Mouse (Mus musculus) small intestine, adult 2 months (tissue): Measurements from ENCODE around the gene Nfatc2. TPM values are rescaled to one million over a fixed set of nuclear protein-coding genes. Genes with fewer than 3 reads are reported as not detected.

Source experiments
- H3K27ac ChIP-seq: fragments of 200-500 bp; 2 replicates; pipeline ENCODE4 v1.5.1; 2012; ENCODE audit warnings: low read depth, low read length, control low read depth, inconsistent platforms; ENCODE audit not compliant: insufficient read depth
- H3K27me3 ChIP-seq: fragments of 200-500 bp; 2 replicates; pipeline ENCODE4 v1.6.1; 2012; ENCODE audit warnings: mild to moderate bottlenecking, moderate library complexity, low read length, inconsistent platforms; ENCODE audit not compliant: control insufficient read depth, insufficient read depth
- H3K36me3 ChIP-seq: fragments of 200-500 bp; 2 replicates; pipeline ENCODE4 v1.6.1; 2012; ENCODE audit warnings: mild to moderate bottlenecking, low read length, control low read depth, inconsistent platforms; ENCODE audit not compliant: control insufficient read depth, insufficient read depth
- H3K4me1 ChIP-seq: fragments of 200-500 bp; 2 replicates; pipeline ENCODE4 v1.6.1; 2012; ENCODE audit warnings: low read length, inconsistent platforms, mixed read lengths; ENCODE audit not compliant: control insufficient read depth, insufficient read depth, insufficient read length
- H3K4me3 ChIP-seq: fragments of 200-500 bp; 2 replicates; pipeline ENCODE4 v1.5.1; 2012; ENCODE audit warnings: low read depth, mild to moderate bottlenecking, control low read depth, inconsistent platforms, low read length, moderate library complexity
- CTCF ChIP-seq: fragments of 200-500 bp; IDR thresholded peaks from 2 replicates; pipeline ENCODE4 v1.5.1; 2012; ENCODE audit warnings: low read depth, mild to moderate bottlenecking, control low read depth, inconsistent platforms, low read length, moderate library complexity, mixed read lengths; ENCODE audit not compliant: insufficient replicate concordance, insufficient read length; ENCODE audit errors: extremely low read depth
- POLR2A ChIP-seq: fragments of 200-500 bp; IDR thresholded peaks from 2 replicates; pipeline ENCODE4 v1.6.1; 2012; ENCODE audit warnings: low read depth, mild to moderate bottlenecking, control low read depth, inconsistent platforms, low read length, moderate library complexity
- WGBS: fragments of 180-500 bp; shearing (Covaris S2); methylation state at CpG from one replicate; pipeline ENCODE4 v1.1.7; 2018; 5-methylcytosine and 5-hydroxymethylcytosine counted together
- polyA plus RNA-seq: library from polyadenylated mRNA; depleted of rRNA; stranded (reverse); fragments of >200 nt; gene quantifications from 2 replicates; pipeline ENCODE4 v1.2.3, GENCODE M21; 2012; rRNA removed

The Nfatc2 gene
- polyA plus RNA-seq, 1 experiment = 3.9 TPM

DNA sequence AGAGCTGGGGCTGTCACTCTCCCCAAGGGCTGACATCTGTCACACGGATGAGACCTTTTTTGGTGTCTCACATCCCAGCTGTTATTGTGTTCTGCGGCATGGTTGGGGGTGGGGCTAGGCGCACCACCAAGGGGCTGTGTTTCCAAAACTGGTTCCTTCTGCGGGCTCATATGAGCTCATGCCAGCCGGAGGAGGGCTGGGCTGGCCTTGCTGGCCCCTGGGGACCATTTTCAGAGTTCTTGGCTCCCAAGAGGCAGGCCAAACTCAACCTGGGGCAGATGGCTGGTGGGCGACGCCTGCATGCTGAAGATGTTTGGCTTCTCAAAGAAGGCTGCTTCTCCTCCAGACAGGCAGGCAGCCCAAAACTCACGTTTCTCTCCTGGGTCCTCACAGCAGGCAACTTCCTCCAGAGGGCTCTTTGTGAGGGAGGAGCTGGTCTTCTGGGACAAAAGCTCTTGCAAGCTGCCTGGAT, 162.4 kb downstream of the Nfatc2 start:
- Histone ChIP-seq H3K27ac (no peak overlapping the region), H3K27me3 (no peaks in the 10 kb centered on the region)
- WGBS = 53% methylated on average over 8 of the region's 8 CpGs

DNA sequence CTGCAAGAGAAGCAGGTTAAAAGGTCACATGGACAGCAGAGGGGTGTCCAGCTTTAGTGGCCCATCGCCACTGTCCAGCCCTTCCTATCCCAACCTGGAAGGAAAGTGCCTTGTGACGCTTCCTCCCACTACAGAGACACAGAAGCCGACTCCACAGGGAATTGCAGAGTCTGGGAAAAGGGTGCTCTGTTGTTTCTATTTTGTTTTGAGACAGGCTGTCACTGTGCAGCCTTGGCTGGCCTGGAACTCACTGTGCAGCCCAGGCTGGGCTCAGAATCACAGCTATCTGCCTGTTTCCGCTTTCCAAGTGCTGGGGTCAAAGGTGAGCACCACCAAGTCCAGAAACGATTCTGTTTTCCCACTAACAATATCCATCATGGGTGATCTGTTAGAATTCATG, 167.3 kb downstream of the Nfatc2 start:
- Histone ChIP-seq H3K4me3 (no peak overlapping the region), H3K27me3 (no peaks in the 10 kb centered on the region), H3K27ac (no peak overlapping the region), H3K4me1 (no peaks in the 10 kb centered on the region), H3K36me3 (no peaks in the 10 kb centered on the region)
- TF ChIP-seq POLR2A = no peak
- no peak for TF ChIP-seq CTCF
- WGBS = 59% methylated on average over 5 of the region's 5 CpGs

More for the DNA sequence above, 162.4 kb downstream of the Nfatc2 start:
- TF ChIP-seq CTCF (no peak), POLR2A (no peak)
- Histone ChIP-seq H3K36me3 (no peaks in the 10 kb centered on the region), H3K4me1 (no peaks in the 10 kb centered on the region), H3K4me3 (no peak overlapping the region)

- no peak for TF ChIP-seq POLR2A
- TF ChIP-seq CTCF = no peak
- WGBS = 59% methylated on average over 5 of the region's 5 CpGs
- H3K36me3 ChIP-seq = no peaks in the 10 kb centered on the region
- no peak overlapping the region for H3K4me3 ChIP-seq
- H3K27me3 ChIP-seq = no peaks in the 10 kb centered on the region
- no peaks in the 10 kb centered on the region for H3K4me1 ChIP-seq
- no peak overlapping the region for H3K27ac ChIP-seq
Observed at GRCm38 (mm10) chr2:168433392-168433791, 168.1 kb downstream of the Nfatc2 start.

DNA sequence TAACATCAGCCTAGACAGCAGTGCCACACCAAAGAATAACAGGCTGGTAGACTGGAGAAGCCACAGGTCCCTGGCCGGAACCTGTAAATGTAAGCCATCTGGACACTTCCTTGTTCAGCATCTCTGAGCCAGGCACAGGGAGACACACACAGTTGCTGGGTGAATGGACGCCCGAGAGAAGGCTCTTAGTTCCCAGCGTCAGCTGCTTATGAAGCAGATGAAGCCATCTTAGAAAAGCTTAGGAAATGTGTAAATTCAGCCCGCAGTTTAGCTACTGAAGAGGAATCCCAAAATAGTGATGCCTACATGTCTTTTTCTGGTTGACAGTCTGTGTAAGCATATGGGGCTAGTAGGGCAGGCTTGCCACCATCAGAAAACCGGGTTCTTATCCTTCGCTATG, 169.1 kb downstream of the Nfatc2 start:
- Histone ChIP-seq H3K4me3 (no peak overlapping the region), H3K27me3 (no peaks in the 10 kb centered on the region), H3K4me1 (no peaks in the 10 kb centered on the region), H3K27ac (no peak overlapping the region), H3K36me3 (no peaks in the 10 kb centered on the region)
- WGBS = 91% methylated on average over 7 of the region's 7 CpGs
- no peak for TF ChIP-seq POLR2A
- TF ChIP-seq CTCF = no peak

- no peaks in the 10 kb centered on the region for H3K27me3 ChIP-seq
- 84% methylated on average over 10 of the region's 10 CpGs for WGBS
Observed at GRCm38 (mm10) chr2:168429598-168429997, 171.9 kb downstream of the Nfatc2 start.

GRCm38 (mm10) chr2:168428375-168428901, 173.0 kb downstream of the Nfatc2 start:
- H3K27ac ChIP-seq = no peak overlapping the region
- 86% methylated on average over 5 of the region's 5 CpGs for WGBS
- no peaks in the 10 kb centered on the region for H3K4me1 ChIP-seq
- H3K4me3 ChIP-seq = no peak overlapping the region
- H3K27me3 ChIP-seq = no peaks in the 10 kb centered on the region
- H3K36me3 ChIP-seq = no peaks in the 10 kb centered on the region
- TF ChIP-seq CTCF (peak; percentile 56; the same call in 1 of the 2 replicates), POLR2A (no peak)

More at GRCm38 (mm10) chr2:168429598-168429997, 171.9 kb downstream of the Nfatc2 start:
- TF ChIP-seq CTCF (no peak), POLR2A (no peak)
- H3K4me1 ChIP-seq = no peaks in the 10 kb centered on the region
- H3K36me3 ChIP-seq = no peaks in the 10 kb centered on the region
- no peak overlapping the region for H3K27ac ChIP-seq
- H3K4me3 ChIP-seq = no peak overlapping the region

Other genes with a start within 250 kb of the Nfatc2 start
- 78.3 and 196 TPM in 2 replicates for gene Atp9a, start 140.8 kb upstream of the Nfatc2 start, polyA plus RNA-seq
- gene Sall4, start 166.3 kb upstream of the Nfatc2 start, polyA plus RNA-seq = 0.08 and 0.13 TPM in 2 replicates